Mouse (Mus musculus) MEL (cell line): ENCODE data around the gene Inava. TPM values are rescaled to one million over a fixed set of nuclear protein-coding genes. Genes with fewer than 3 reads are reported as not detected.

Experiments used
- DNase-seq: peaks from one replicate; pipeline ENCODE4 v3.0.0; 2011; ENCODE audit warnings: low read depth, low spot score
- H3K27ac ChIP-seq: 2 replicates; pipeline ENCODE4 v1.5.1; 2012; ENCODE audit warnings: low read depth, mild to moderate bottlenecking, control low read depth, low read length, moderate library complexity; ENCODE audit not compliant: control insufficient read depth
- H3K27me3 ChIP-seq, 2 experiments: fragments of 150-350 bp in 1 of 2; sonication (generic) in 1 of 2; 2 replicates each; pipeline ENCODE4 v1.6.1; 2012; ENCODE audit warnings: low read length in 2 of 2, mild to moderate bottlenecking in 2 of 2, improper control_type of control experiment in 1 of 2, moderate library complexity in 1 of 2; ENCODE audit not compliant: insufficient read depth in 2 of 2, control insufficient read depth in 1 of 2
- H3K36me3 ChIP-seq, 2 experiments: 2 replicates each; pipeline ENCODE4 v1.6.1; 2012 to 2014; ENCODE audit warnings: low read length in 2 of 2, improper control_type of control experiment in 1 of 2, inconsistent platforms in 1 of 2, mild to moderate bottlenecking in 1 of 2; ENCODE audit not compliant: insufficient read depth in 2 of 2, control insufficient read depth in 1 of 2
- H3K4me1 ChIP-seq, 2 experiments: fragments of 150-350 bp in 1 of 2; sonication (generic) in 1 of 2; 2 replicates each; pipeline ENCODE4 v1.6.1; 2012; ENCODE audit warnings: low read length in 2 of 2, improper control_type of control experiment in 1 of 2, mild to moderate bottlenecking in 1 of 2; ENCODE audit not compliant: insufficient read depth in 2 of 2, control insufficient read depth in 1 of 2
- H3K4me3 ChIP-seq, 2 experiments: fragments of 150-350 bp in 1 of 2; sonication (generic) in 1 of 2; 2 replicates each; pipeline ENCODE4 v1.5.1; 2012; ENCODE audit warnings: low read depth in 2 of 2, low read length in 2 of 2, mild to moderate bottlenecking in 2 of 2, moderate library complexity in 2 of 2, control low read depth in 1 of 2, improper control_type of control experiment in 1 of 2; ENCODE audit not compliant: control insufficient read depth in 1 of 2, insufficient read depth in 1 of 2
- H3K79me2 ChIP-seq: 2 replicates; pipeline ENCODE4 v1.6.1; 2012; ENCODE audit warnings: mild to moderate bottlenecking, low read length, moderate library complexity; ENCODE audit not compliant: control insufficient read depth, poor library complexity, insufficient read depth
- H3K9ac ChIP-seq: 2 replicates; pipeline ENCODE4 v1.6.1; 2012; ENCODE audit warnings: low read depth, mild to moderate bottlenecking, control low read depth, low read length, moderate library complexity; ENCODE audit not compliant: control insufficient read depth, poor library complexity, severe bottlenecking
- H3K9me3 ChIP-seq: fragments of 150-350 bp; sonication (generic); replicated peaks from 2 replicates; pipeline ENCODE4 v1.6.1; 2012; ENCODE audit warnings: mild to moderate bottlenecking, low read length, improper control_type of control experiment, moderate library complexity; ENCODE audit not compliant: insufficient read depth
- BHLHE40 ChIP-seq: IDR thresholded peaks from 2 replicates; pipeline ENCODE4 v1.6.1; 2012; ENCODE audit warnings: low read depth, mild to moderate bottlenecking, inconsistent platforms, low read length, improper control_type of control experiment, borderline replicate concordance
- CHD2 ChIP-seq: IDR thresholded peaks from 2 replicates; pipeline ENCODE4 v1.6.1; 2011; ENCODE audit warnings: low read length, improper control_type of control experiment
- CTCF ChIP-seq, 3 experiments: IDR thresholded peaks in 2 of 3; conservative IDR thresholded peaks in 1 of 3; 2 replicates each; pipeline ENCODE4 v1.5.1; 2011 to 2012; ENCODE audit warnings: low read length in 3 of 3, low read depth in 2 of 3, mild to moderate bottlenecking in 2 of 3, improper control_type of control experiment in 1 of 3, inconsistent platforms in 1 of 3, mixed read lengths in 1 of 3, moderate library complexity in 1 of 3; ENCODE audit not compliant: control insufficient read depth in 1 of 3, insufficient read depth in 1 of 3, poor library complexity in 1 of 3, severe bottlenecking in 1 of 3
- E2F4 ChIP-seq: IDR thresholded peaks from 2 replicates; pipeline ENCODE4 v1.6.1; 2011; ENCODE audit warnings: low read depth, low read length, improper control_type of control experiment, borderline replicate concordance
- ELF1 ChIP-seq: IDR thresholded peaks from 2 replicates; pipeline ENCODE4 v1.6.1; 2014; ENCODE audit warnings: low read depth, mild to moderate bottlenecking, inconsistent platforms, low read length, improper control_type of control experiment, moderate library complexity
- EP300 ChIP-seq, 2 experiments: IDR thresholded peaks; 2 replicates each; pipeline ENCODE4 v1.6.1; 2011; ENCODE audit warnings: improper control_type of control experiment in 2 of 2, low read length in 2 of 2, low read depth in 1 of 2, mild to moderate bottlenecking in 1 of 2
- GABPA ChIP-seq: IDR thresholded peaks from 2 replicates; pipeline ENCODE4 v1.6.1; 2012; ENCODE audit warnings: low read depth, mild to moderate bottlenecking, inconsistent platforms, low read length, improper control_type of control experiment, moderate library complexity
- GATA1 ChIP-seq: IDR thresholded peaks from 2 replicates; pipeline ENCODE4 v1.6.1; 2011; ENCODE audit warnings: low read depth, low read length, improper control_type of control experiment
- HCFC1 ChIP-seq: IDR thresholded peaks from 2 replicates; pipeline ENCODE4 v1.6.1; 2012; ENCODE audit warnings: low read depth, mild to moderate bottlenecking, inconsistent platforms, low read length, improper control_type of control experiment, moderate library complexity
- JUND ChIP-seq: IDR thresholded peaks from 2 replicates; pipeline ENCODE4 v1.6.1; 2011; ENCODE audit warnings: low read depth, mild to moderate bottlenecking, improper control_type of control experiment, low read length
- MAFK ChIP-seq: IDR thresholded peaks from 2 replicates; pipeline ENCODE4 v1.6.1; 2011; ENCODE audit warnings: low read depth, mild to moderate bottlenecking, low read length, improper control_type of control experiment, borderline replicate concordance
- MAZ ChIP-seq: IDR thresholded peaks from 2 replicates; pipeline ENCODE4 v1.6.1; 2012; ENCODE audit warnings: low read depth, mild to moderate bottlenecking, inconsistent platforms, low read length, improper control_type of control experiment
- MEF2A ChIP-seq: IDR thresholded peaks from 2 replicates; pipeline ENCODE4 v1.6.1; 2014; ENCODE audit warnings: low read depth, mild to moderate bottlenecking, inconsistent platforms, low read length, improper control_type of control experiment; ENCODE audit not compliant: poor library complexity, insufficient replicate concordance, severe bottlenecking; ENCODE audit errors: extremely low read depth
- MXI1 ChIP-seq: IDR thresholded peaks from 2 replicates; pipeline ENCODE4 v1.6.1; 2011; ENCODE audit warnings: mild to moderate bottlenecking, low read depth, low read length, improper control_type of control experiment
- MYC ChIP-seq: IDR thresholded peaks from 2 replicates; pipeline ENCODE4 v1.6.1; 2011; ENCODE audit warnings: low read depth, mild to moderate bottlenecking, low read length, improper control_type of control experiment, moderate library complexity
- NELFE ChIP-seq: IDR thresholded peaks from 2 replicates; pipeline ENCODE4 v1.6.1; 2011; ENCODE audit warnings: low read depth, low read length, improper control_type of control experiment
- POLR2A ChIP-seq, 2 experiments: IDR thresholded peaks; 2 replicates each; pipeline ENCODE4 v1.6.1; 2011 to 2012; ENCODE audit warnings: low read length in 2 of 2, mild to moderate bottlenecking in 2 of 2, control low read depth in 1 of 2, improper control_type of control experiment in 1 of 2, low read depth in 1 of 2, moderate library complexity in 1 of 2; ENCODE audit not compliant: control insufficient read depth in 1 of 2, insufficient read depth in 1 of 2, poor library complexity in 1 of 2
- POLR2AphosphoS2 ChIP-seq: IDR thresholded peaks from 2 replicates; pipeline ENCODE4 v1.6.1; 2011; ENCODE audit warnings: low read length, improper control_type of control experiment
- POLR2AphosphoS5 ChIP-seq: IDR thresholded peaks from 2 replicates; pipeline ENCODE4 v1.6.1; 2012; ENCODE audit warnings: low read depth, borderline replicate concordance, mild to moderate bottlenecking, inconsistent platforms, low read length, moderate library complexity, mixed read lengths
- SMC3 ChIP-seq: IDR thresholded peaks from 2 replicates; pipeline ENCODE4 v1.6.1; 2011; ENCODE audit warnings: low read depth, low read length, improper control_type of control experiment
- TAL1 ChIP-seq: IDR thresholded peaks from 2 replicates; pipeline ENCODE4 v1.6.1; 2012; ENCODE audit warnings: mild to moderate bottlenecking, inconsistent platforms, low read length, moderate library complexity, mixed read lengths
- TBP ChIP-seq: IDR thresholded peaks from 2 replicates; pipeline ENCODE4 v1.8.0; 2011; ENCODE audit warnings: low read depth, low read length, improper control_type of control experiment
- UBTF ChIP-seq: IDR thresholded peaks from 2 replicates; pipeline ENCODE4 v1.6.1; 2012; ENCODE audit warnings: low read depth, mild to moderate bottlenecking, inconsistent platforms, low read length, improper control_type of control experiment, moderate library complexity, borderline replicate concordance; ENCODE audit not compliant: insufficient read depth
- USF1 ChIP-seq: IDR thresholded peaks from 2 replicates; pipeline ENCODE4 v1.6.1; 2014; ENCODE audit warnings: low read depth, mild to moderate bottlenecking, inconsistent platforms, low read length, improper control_type of control experiment, moderate library complexity
- ZC3H11A ChIP-seq: IDR thresholded peaks from 2 replicates; pipeline ENCODE4 v1.6.1; 2012; ENCODE audit warnings: low read depth, mild to moderate bottlenecking, inconsistent platforms, low read length, improper control_type of control experiment
- ZKSCAN1 ChIP-seq: IDR thresholded peaks from 2 replicates; pipeline ENCODE4 v1.6.1; 2012; ENCODE audit warnings: low read depth, mild to moderate bottlenecking, inconsistent platforms, low read length, improper control_type of control experiment, moderate library complexity
- ZMIZ1 ChIP-seq: IDR thresholded peaks from 2 replicates; pipeline ENCODE4 v1.6.1; 2012; ENCODE audit warnings: low read depth, mild to moderate bottlenecking, inconsistent platforms, low read length, improper control_type of control experiment, moderate library complexity
- polyA plus RNA-seq, 2 experiments: library from polyadenylated mRNA; stranded (reverse) in 1 of 2; unstranded in 1 of 2; fragments of >175 nt in 1 of 2; fragments of >200 nt in 1 of 2; gene quantifications; 2 replicates each; pipeline versions ENCODE4 v1.2.1 to v1.2.4; 2012; ENCODE audit warnings: low replicate concordance in 2 of 2, low read depth in 1 of 2; ENCODE audit not compliant: insufficient read length in 2 of 2, insufficient read depth in 1 of 2, missing spikeins in 1 of 2
- total RNA-seq: library from RNA; depleted of rRNA; stranded (reverse); fragments of 300-350 nt; gene quantifications from 2 replicates; pipeline ENCODE4 v1.2.3, GENCODE M21; 2012

The Inava gene
- total and polyA plus RNA-seq, 3 experiments, result 0.12 to 0.65 TPM; not detected in 1

GRCm38 (mm10) chr1:136268224-136268623 is 34.2 kb upstream of the Inava start:
- no peaks in the 10 kb centered on the region for H3K27me3 ChIP-seq
- TF ChIP-seq TBP (no peak), UBTF (no peak), HCFC1 (no peak), ELF1 (no peak), USF1 (no peak), JUND (no peak), MYC (no peak), ZKSCAN1 (no peak), BHLHE40 (no peak), GATA1 (no peak), MAZ (no peak)
- TF ChIP-seq, all 39 proteins: peak for 0
- Histone ChIP-seq H3K9me3 (no peaks in the 10 kb centered on the region), H3K4me3 (no peak overlapping the region), H3K9ac (no peak overlapping the region), H3K4me1 (peaks cover 2 to 14% of the 10 kb centered on the region in 2 experiments; a peak in 3 of 4 replicates), H3K79me2 (no peaks in the 10 kb centered on the region), H3K27ac (no peak overlapping the region), H3K36me3 (peaks cover 0 to 6% of the 10 kb centered on the region in 2 experiments; a peak in 3 of 4 replicates)
- DNase-seq, result no peak

- no peak overlapping the region for H3K9ac ChIP-seq
- H3K4me3 ChIP-seq, result no peak overlapping the region
- peaks cover 2 to 14% of the 10 kb centered on the region in 2 experiments; a peak in 3 of 4 replicates for H3K4me1 ChIP-seq
- H3K27ac ChIP-seq, result no peak overlapping the region
- H3K79me2 ChIP-seq, result no peaks in the 10 kb centered on the region
- DNase-seq, result no peak
- no peaks in the 10 kb centered on the region for H3K9me3 ChIP-seq
- H3K27me3 ChIP-seq, result no peaks in the 10 kb centered on the region
- H3K36me3 ChIP-seq, result peaks cover 0 to 6% of the 10 kb centered on the region in 2 experiments; a peak in 2 of 4 replicates
- TF ChIP-seq USF1 (no peak), E2F4 (no peak), NELFE (no peak), MEF2A (no peak), GABPA (no peak), ZC3H11A (no peak)
Observed at GRCm38 (mm10) chr1:136266127-136266526, 32.1 kb upstream of the Inava start.

- no peak overlapping the region for H3K4me3 ChIP-seq
- no peaks in the 10 kb centered on the region for H3K27me3 ChIP-seq
- TF ChIP-seq POLR2AphosphoS2 (no peak), ZMIZ1 (no peak), MAFK (no peak), CHD2 (no peak), TAL1 (no peak), EP300 (IDR thresholded peaks at IDR 0.05; ENCODE audit: low read depth in 1 of 2, low read length in 2 of 2) (no peak), SMC3 (no peak), ZKSCAN1 (no peak), POLR2AphosphoS5 (no peak), MXI1 (no peak), E2F4 (no peak), MAZ (no peak), UBTF (no peak), POLR2A (IDR thresholded peaks at IDR 0.05; ENCODE audit: control insufficient read depth in 1 of 2, insufficient read depth in 1 of 2, low read depth in 1 of 2, low read length in 2 of 2, poor library complexity in 1 of 2) (no peak), CTCF (IDR thresholded peaks at IDR 0.05 in 2 of 3, conservative IDR thresholded peaks at IDR 0.05 in 1 of 3; ENCODE audit: control insufficient read depth in 1 of 3, insufficient read depth in 1 of 3, low read depth in 2 of 3, low read length in 3 of 3, poor library complexity in 1 of 3, severe bottlenecking in 1 of 3) (no peak)
- TF ChIP-seq, all 39 proteins: peak for 0
Observed at GRCm38 (mm10) chr1:136263355-136263754, 29.3 kb upstream of the Inava start.

More at GRCm38 (mm10) chr1:136263355-136263754, 29.3 kb upstream of the Inava start:
- Histone ChIP-seq H3K36me3 (peaks cover 0 to 6% of the 10 kb centered on the region in 2 experiments; a peak in 2 of 4 replicates), H3K4me1 (peaks cover 2 to 14% of the 10 kb centered on the region in 2 experiments; a peak in 3 of 4 replicates), H3K9ac (no peak overlapping the region), H3K79me2 (no peaks in the 10 kb centered on the region), H3K9me3 (no peaks in the 10 kb centered on the region), H3K27ac (no peak overlapping the region)
- no peak for DNase-seq
